Mouse (Mus musculus) lung, adult 2 months (tissue): ENCODE measurements at regions not wholly inside any gene's neighbourhood (a gene's known extent, or its start where the extent isn't known, plus 50 kb on each side); places are given as distances from the start of the nearest gene placed in this dataset.

Source experiments
- DNase-seq: peaks from one replicate; pipeline ENCODE4 v3.0.0; 2022
- H3K4me1 ChIP-seq: fragments of 200-500 bp; 2 replicates; pipeline ENCODE4 v1.6.1; 2011; ENCODE audit warnings: low read length; ENCODE audit not compliant: control insufficient read depth, insufficient read depth
- H3K4me3 ChIP-seq: fragments of 200-500 bp; replicated peaks from 2 replicates; pipeline ENCODE3; 2011; ENCODE audit warnings: low read depth, mild to moderate bottlenecking, control low read depth, low read length; ENCODE audit errors: extremely low read depth
- CTCF ChIP-seq: fragments of 200-500 bp; IDR thresholded peaks from 2 replicates; pipeline ENCODE4 v1.5.1; 2011; ENCODE audit warnings: mild to moderate bottlenecking, low read length, control low read depth; ENCODE audit not compliant: insufficient read depth
- POLR2A ChIP-seq: fragments of 200-500 bp; IDR thresholded peaks from 2 replicates; pipeline ENCODE4 v1.6.1; 2011; ENCODE audit warnings: low read depth, mild to moderate bottlenecking, control low read depth, low read length, borderline replicate concordance; ENCODE audit errors: extremely low read depth
- WGBS: fragments of 180-500 bp; shearing (Covaris S2); methylation state at CpG from one replicate; pipeline ENCODE4 v1.1.7; 2018; 5-methylcytosine and 5-hydroxymethylcytosine counted together

- no peak for DNase-seq
- Histone ChIP-seq H3K4me3 (no peak overlapping the region), H3K4me1 (no peaks in the 10 kb centered on the region)
- 52% methylated on average over 7 of the region's 7 CpGs for WGBS
- TF ChIP-seq CTCF (no peak), POLR2A (no peak)
Measured at GRCm38 (mm10) chr12:107711017-107711416, 222.6 kb downstream of the 3110018I06Rik start.

- Histone ChIP-seq H3K4me1 (no peaks in the 10 kb centered on the region), H3K4me3 (no peak overlapping the region)
- no peak for DNase-seq
- TF ChIP-seq POLR2A (no peak), CTCF (no peak)
- WGBS = 51% methylated on average over 3 of the region's 3 CpGs
Measured at GRCm38 (mm10) chr12:107711675-107712074, 223.2 kb downstream of the 3110018I06Rik start.

DNA sequence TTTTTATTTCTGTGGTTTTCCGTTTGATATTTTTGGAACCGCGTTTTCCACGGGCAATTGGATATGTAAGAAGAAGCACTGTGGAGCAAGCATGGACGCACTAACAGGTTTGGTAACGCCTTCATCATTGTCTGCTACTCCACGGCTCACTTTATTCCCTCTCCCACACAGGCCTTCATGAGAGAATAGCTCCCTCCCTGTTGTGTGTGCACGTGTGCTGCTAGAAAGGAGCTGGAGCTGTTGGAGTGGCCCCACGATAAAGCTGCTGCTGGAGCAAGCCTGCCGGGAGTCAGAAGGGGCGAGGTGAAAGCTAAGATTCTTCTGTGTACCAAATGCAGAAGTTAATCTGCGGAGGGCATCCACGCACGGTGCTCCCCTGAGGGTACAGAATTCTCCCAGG lies 224.8 kb downstream of the 3110018I06Rik start:
- WGBS = 76% methylated on average over 14 of the region's 14 CpGs
- Histone ChIP-seq H3K4me3 (no peak overlapping the region), H3K4me1 (no peaks in the 10 kb centered on the region)
- no peak for DNase-seq
- TF ChIP-seq CTCF (no peak), POLR2A (no peak)

DNA sequence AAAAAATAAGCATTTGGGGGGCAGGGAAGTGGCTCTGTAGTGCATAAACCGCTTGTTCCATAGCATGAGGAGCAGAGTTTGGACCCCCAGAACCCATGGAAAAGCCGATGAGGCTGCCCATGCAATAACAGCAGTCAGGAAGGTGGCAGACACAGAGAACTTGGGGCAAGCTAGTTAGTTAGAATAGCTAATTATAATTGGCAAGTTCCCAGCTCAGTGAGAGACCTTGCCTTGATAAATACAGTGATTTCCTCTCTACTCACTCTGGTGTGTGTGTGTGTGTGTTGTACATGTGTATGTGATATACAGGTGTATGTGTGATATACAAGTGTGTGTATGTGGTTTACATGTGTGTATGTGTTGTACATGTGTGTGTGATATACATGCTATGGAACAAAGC lies 226.4 kb downstream of the 3110018I06Rik start:
- no peak for TF ChIP-seq POLR2A
- no peak for TF ChIP-seq CTCF
- no peak for DNase-seq
- no peaks in the 10 kb centered on the region for H3K4me1 ChIP-seq
- H3K4me3 ChIP-seq = no peak overlapping the region
- 93% methylated on average over 2 of the region's 2 CpGs for WGBS

GRCm38 (mm10) chr12:107715871-107716270 lies 227.4 kb downstream of the 3110018I06Rik start:
- no peaks in the 10 kb centered on the region for H3K4me1 ChIP-seq
- TF ChIP-seq POLR2A (no peak), CTCF (no peak)
- 42% methylated on average over 6 of the region's 6 CpGs for WGBS
- no peak overlapping the region for H3K4me3 ChIP-seq
- no peak for DNase-seq

GRCm38 (mm10) chr12:107720941-107721340 lies 232.5 kb downstream of the 3110018I06Rik start:
- DNase-seq = no peak
- WGBS = 75% methylated on average over 6 of the region's 6 CpGs

GRCm38 (mm10) chr12:107723062-107723859 lies 234.8 kb downstream of the 3110018I06Rik start:
- no peak for DNase-seq
- 85% methylated on average over 9 of the region's 9 CpGs for WGBS

More at GRCm38 (mm10) chr12:107720941-107721340, 232.5 kb downstream of the 3110018I06Rik start:
- no peak for TF ChIP-seq CTCF
- no peak for TF ChIP-seq POLR2A
- Histone ChIP-seq H3K4me1 (no peaks in the 10 kb centered on the region), H3K4me3 (no peak overlapping the region)

DNA sequence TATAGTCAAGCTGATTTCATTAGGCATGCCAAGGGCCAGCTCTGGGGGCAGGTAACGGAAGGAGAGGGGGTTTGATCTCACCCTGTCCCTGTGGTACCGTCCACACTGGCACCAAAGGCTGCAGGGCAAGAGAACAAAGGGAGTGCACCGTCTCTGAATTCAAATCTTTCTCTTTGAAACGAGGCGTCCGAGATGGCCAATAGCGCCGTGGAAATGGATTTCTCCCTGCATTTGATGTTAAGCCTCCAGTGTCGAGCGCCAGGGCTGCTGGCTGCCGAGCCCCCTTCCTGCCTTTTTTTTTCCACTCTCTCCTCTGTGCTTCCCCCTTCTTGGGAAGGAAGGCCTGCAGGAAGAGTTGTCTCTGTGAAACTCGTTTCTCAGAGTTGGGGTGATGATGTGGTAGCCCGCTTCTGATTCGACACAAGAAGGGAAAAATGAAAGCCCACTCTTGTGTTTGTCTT lies 235.5 kb downstream of the 3110018I06Rik start:
- no peak for TF ChIP-seq POLR2A
- no peak for TF ChIP-seq CTCF
- Histone ChIP-seq H3K4me1 (no peaks in the 10 kb centered on the region), H3K4me3 (no peak overlapping the region)
- 56% methylated on average over 14 of the region's 14 CpGs for WGBS
- DNase-seq = no peak

More at GRCm38 (mm10) chr12:107723062-107723859, 234.8 kb downstream of the 3110018I06Rik start:
- no peak for TF ChIP-seq POLR2A
- no peak for TF ChIP-seq CTCF
- Histone ChIP-seq H3K4me1 (no peaks in the 10 kb centered on the region), H3K4me3 (no peak overlapping the region)

GRCm38 (mm10) chr12:107724467-107724866 lies 236.0 kb downstream of the 3110018I06Rik start:
- TF ChIP-seq POLR2A (no peak), CTCF (no peak)
- DNase-seq = no peak
- Histone ChIP-seq H3K4me3 (no peak overlapping the region), H3K4me1 (no peaks in the 10 kb centered on the region)
- 51% methylated on average over 8 of the region's 8 CpGs for WGBS

GRCm38 (mm10) chr12:107728865-107729264 lies 240.4 kb downstream of the 3110018I06Rik start:
- 74% methylated on average over 6 of the region's 6 CpGs for WGBS
- TF ChIP-seq POLR2A = no peak
- no peak for TF ChIP-seq CTCF
- no peaks in the 10 kb centered on the region for H3K4me1 ChIP-seq

More at GRCm38 (mm10) chr12:107728865-107729264, 240.4 kb downstream of the 3110018I06Rik start:
- H3K4me3 ChIP-seq = no peak overlapping the region
- DNase-seq = no peak
